Mouse (Mus musculus) gastrocnemius, postnatal 4 days (tissue): ENCODE measurements at regions not wholly inside any gene's neighbourhood (a gene's known extent, or its start where the extent isn't known, plus 50 kb on each side); places are given as distances from the start of the nearest gene placed in this dataset. TPM values are rescaled to one million over a fixed set of nuclear protein-coding genes. Genes with fewer than 3 reads are reported as not detected.
"Not testable (repeated sequence)": the region's sequence is repeated elsewhere in the genome, so short reads cannot be mapped to it uniquely, and the experiment has no call there.

Experiments
- DNase-seq, 2 experiments: peaks; one replicate each; pipeline ENCODE4 v3.0.0; 2021 to 2022; ENCODE audit warnings: low spot score in 2 of 2, mixed read lengths in 2 of 2
- microRNA-seq: library from miRNA; unstranded; fragments of <30 nt; microRNA quantifications from one replicate; pipeline ENCODE4 v1.2.0, GENCODE M21; 2021

DNA sequence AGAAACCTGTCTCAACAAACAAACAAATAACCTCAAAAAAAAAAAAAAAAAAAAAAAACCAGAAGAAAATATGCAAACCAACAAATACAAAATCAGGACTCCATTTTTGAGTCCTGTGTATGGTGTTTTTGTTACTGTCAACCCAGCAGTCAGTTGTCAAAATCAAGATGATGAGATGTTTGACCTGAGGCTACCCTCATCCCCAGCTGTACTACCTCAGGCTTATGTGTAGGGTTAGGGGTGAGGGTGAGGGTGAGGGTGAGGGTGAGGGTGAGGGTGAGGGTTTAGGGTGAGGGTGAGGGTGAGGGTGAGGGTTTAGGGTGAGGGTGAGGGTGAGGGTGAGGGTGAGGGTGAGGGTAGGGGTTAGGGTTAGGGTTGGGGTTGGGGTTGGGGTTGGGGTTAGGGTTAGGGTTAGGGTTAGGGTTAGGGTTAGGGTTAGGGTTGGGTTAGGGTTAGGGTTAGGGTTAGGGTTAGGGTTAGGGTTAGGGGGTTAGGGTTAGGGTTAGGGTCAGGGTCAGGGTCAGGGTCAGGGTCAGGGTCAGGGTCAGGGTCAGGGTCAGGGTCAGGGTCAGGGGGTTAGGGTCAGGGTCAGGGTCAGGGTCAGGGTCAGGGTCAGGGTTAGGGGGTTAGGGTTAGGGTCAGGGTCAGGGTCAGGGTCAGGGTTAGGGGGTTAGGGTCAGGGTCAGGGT is 97.0 kb upstream of the Vmn2r87 start:
- peak; percentile 17 to 70 for DNase-seq

- not testable (repeated sequence) for DNase-seq
Observed at GRCm38 (mm10) chr10:130566426-130566825, 69.2 kb upstream of the Vmn2r87 start.

- no peak for DNase-seq
Observed at GRCm38 (mm10) chr10:130548570-130548969, 51.4 kb upstream of the Vmn2r87 start.

Small RNAs in the stretch of these regions (microRNA-seq; reads per million reads assigned to microRNA genes)
- not detected for gene Gm26445
